Mouse (Mus musculus) midbrain, postnatal 0 days (tissue): ENCODE data around the gene Nrarp. TPM values are rescaled to one million over a fixed set of nuclear protein-coding genes. Genes with fewer than 3 reads are reported as not detected.

Source experiments
- ATAC-seq: fragments of 200-750 bp; cut with Nextera tagmentation; 2 replicates; pipeline ENCODE4 v1.8.0; 2017; ENCODE audit warnings: moderate number of reproducible peaks, mild to moderate bottlenecking, moderate TSS enrichment, moderate library complexity; ENCODE audit not compliant: low FRiP score
- DNase-seq: peaks from one replicate; pipeline ENCODE4 v3.0.0-alpha.2; 2015; ENCODE audit warnings: low spot score
- H3K27ac ChIP-seq: fragments of 300-500 bp; sonication (generic); 2 replicates; pipeline ENCODE4 v1.5.1; 2014; ENCODE audit warnings: low read depth, mild to moderate bottlenecking, low read length, mixed read lengths
- H3K27me3 ChIP-seq: fragments of 300-500 bp; sonication (generic); 2 replicates; pipeline ENCODE4 v1.6.1; 2014; ENCODE audit warnings: low read length, control low read depth, mixed read lengths; ENCODE audit not compliant: insufficient read depth
- H3K36me3 ChIP-seq: fragments of 300-500 bp; sonication (generic); 2 replicates; pipeline ENCODE4 v1.6.1; 2014; ENCODE audit warnings: low read length, control low read depth, mixed read lengths; ENCODE audit not compliant: insufficient read depth
- H3K4me1 ChIP-seq: fragments of 300-500 bp; sonication (generic); 2 replicates; pipeline ENCODE4 v1.6.1; 2014; ENCODE audit warnings: mild to moderate bottlenecking, control low read depth, antibody characterized with exemption, low read length, mixed read lengths; ENCODE audit not compliant: insufficient read depth
- H3K4me2 ChIP-seq: fragments of 300-500 bp; sonication (generic); 2 replicates; pipeline ENCODE4 v1.6.1; 2014; ENCODE audit warnings: low read depth, mild to moderate bottlenecking, low read length, mixed read lengths; ENCODE audit not compliant: poor library complexity, severe bottlenecking
- H3K4me3 ChIP-seq: fragments of 300-500 bp; sonication (generic); 2 replicates; pipeline ENCODE4 v1.5.1; 2014; ENCODE audit warnings: low read depth, mild to moderate bottlenecking, low read length, moderate library complexity
- H3K9ac ChIP-seq: fragments of 300-500 bp; sonication (generic); replicated peaks from 2 replicates; pipeline ENCODE4 v1.6.1; 2014; ENCODE audit warnings: mild to moderate bottlenecking, low read length, moderate library complexity, mixed read lengths; ENCODE audit not compliant: poor library complexity, severe bottlenecking
- H3K9me3 ChIP-seq: fragments of 300-500 bp; sonication (generic); 2 replicates; pipeline ENCODE4 v1.6.1; 2016; ENCODE audit warnings: low read length, control low read depth
- CTCF ChIP-seq: IDR thresholded peaks from 2 replicates; pipeline ENCODE4 v1.5.1; 2016; ENCODE audit warnings: antibody characterized with exemption, mild to moderate bottlenecking
- WGBS: fragments of 180-500 bp; shearing (Covaris S2); extraction: QIAGEN DNeasy Blood & Tissue Kit; methylation state at CpG from one replicate; pipeline ENCODE4 v1.1.7; 2014; 5-methylcytosine and 5-hydroxymethylcytosine counted together
- polyA plus RNA-seq: library from polyadenylated mRNA; unstranded; fragments of >200 nt; fragmentation: Nextera tagmentation; extraction: Ambion mirVana; gene quantifications from 2 replicates; pipeline ENCODE4 v1.2.1, GENCODE M21; 2015
- total RNA-seq: library from RNA; depleted of rRNA; stranded (reverse); fragments of >200 nt; gene quantifications from 2 replicates; pipeline ENCODE4 v1.2.3, GENCODE M21; 2014; rRNA removed

Nrarp gene
- total and polyA plus RNA-seq, 2 experiments from 2014 or later: 16.1 to 49.2 TPM

GRCm38 (mm10) chr2:25228995-25229530 lies 48.5 kb downstream of the Nrarp start:
- TF ChIP-seq CTCF: no peak
- H3K4me2 ChIP-seq: peak overlapping the region; percentile 4
- H3K9me3 ChIP-seq: no peaks in the 10 kb centered on the region
- H3K27me3 ChIP-seq: no peaks in the 10 kb centered on the region
- 69% methylated on average over 6 of the region's 6 CpGs for WGBS
- H3K4me1 ChIP-seq: no peaks in the 10 kb centered on the region; the same call in 1 of the 2 replicates
- H3K36me3 ChIP-seq: no peaks in the 10 kb centered on the region
- no peak for ATAC-seq
- DNase-seq: no peak
- peak overlapping the region; percentile 8; the same call in 1 of the 2 replicates for H3K27ac ChIP-seq
- H3K9ac ChIP-seq: no peak overlapping the region
- H3K4me3 ChIP-seq: no peak overlapping the region

- H3K27ac ChIP-seq: no peak overlapping the region
Observed at GRCm38 (mm10) chr2:25229582-25229981, 49.0 kb downstream of the Nrarp start.

GRCm38 (mm10) chr2:25230581-25230980 lies 50.0 kb downstream of the Nrarp start:
- Histone ChIP-seq H3K4me1 (no peaks in the 10 kb centered on the region; the same call in 1 of the 2 replicates), H3K27ac (no peak overlapping the region), H3K4me2 (no peak overlapping the region), H3K36me3 (no peaks in the 10 kb centered on the region), H3K4me3 (no peak overlapping the region), H3K9ac (no peak overlapping the region), H3K9me3 (no peaks in the 10 kb centered on the region), H3K27me3 (no peaks in the 10 kb centered on the region)
- ATAC-seq: no peak
- no peak for TF ChIP-seq CTCF
- WGBS: 90% methylated on average over 7 of the region's 7 CpGs
- no peak for DNase-seq

More at GRCm38 (mm10) chr2:25229582-25229981, 49.0 kb downstream of the Nrarp start:
- no peaks in the 10 kb centered on the region for H3K9me3 ChIP-seq
- no peak overlapping the region for H3K9ac ChIP-seq
- no peaks in the 10 kb centered on the region; the same call in 1 of the 2 replicates for H3K4me1 ChIP-seq
- WGBS: 79% methylated on average over 5 of the region's 5 CpGs
- no peak for DNase-seq
- no peak for ATAC-seq
- no peak overlapping the region for H3K4me2 ChIP-seq
- no peak overlapping the region for H3K4me3 ChIP-seq
- no peaks in the 10 kb centered on the region for H3K27me3 ChIP-seq
- H3K36me3 ChIP-seq: no peaks in the 10 kb centered on the region
- TF ChIP-seq CTCF: no peak

- Histone ChIP-seq H3K4me1 (no peaks in the 10 kb centered on the region; the same call in 1 of the 2 replicates), H3K27ac (no peak overlapping the region), H3K9ac (no peak overlapping the region), H3K4me2 (no peak overlapping the region), H3K36me3 (no peaks in the 10 kb centered on the region), H3K9me3 (no peaks in the 10 kb centered on the region), H3K4me3 (no peak overlapping the region), H3K27me3 (no peaks in the 10 kb centered on the region; the same call in 1 of the 2 replicates)
- DNase-seq: no peak
- TF ChIP-seq CTCF: no peak
- ATAC-seq: no peak
- 50% methylated on average over 12 of the region's 12 CpGs for WGBS
Observed at GRCm38 (mm10) chr2:25231038-25231437, 50.5 kb downstream of the Nrarp start.

Other genes with a start within 250 kb of the Nrarp start
Only the 30 nearest of the 33 such genes appear.
- 33.7 and 36.4 TPM in 2 replicates for gene Zmynd19, start 231.0 kb upstream of the Nrarp start, total RNA-seq
- gene Zmynd19, start 231.0 kb upstream of the Nrarp start, polyA plus RNA-seq: 21.4 TPM in 2 replicates
- gene Dph7, start 218.4 kb upstream of the Nrarp start, total RNA-seq: 37.2 and 43.8 TPM in 2 replicates
- gene Dph7, start 218.4 kb upstream of the Nrarp start, polyA plus RNA-seq: 37.1 and 39.6 TPM in 2 replicates
- 62.6 and 68.1 TPM in 2 replicates for gene Mrpl41, start 205.7 kb upstream of the Nrarp start, total RNA-seq
- gene Mrpl41, start 205.7 kb upstream of the Nrarp start, polyA plus RNA-seq: 183 and 197 TPM in 2 replicates
- gene Pnpla7, start 204.7 kb upstream of the Nrarp start, total RNA-seq: 3.6 and 6.3 TPM in 2 replicates
- 3.1 and 3.2 TPM in 2 replicates for gene Pnpla7, start 204.7 kb upstream of the Nrarp start, polyA plus RNA-seq
- 266 and 278 TPM in 2 replicates for gene Nsmf, start 126.4 kb upstream of the Nrarp start, total RNA-seq
- gene Nsmf, start 126.4 kb upstream of the Nrarp start, polyA plus RNA-seq: 182 and 187 TPM in 2 replicates
- gene Entpd8, start 100.5 kb upstream of the Nrarp start, total RNA-seq: not detected in 2 replicates
- gene Entpd8, start 100.5 kb upstream of the Nrarp start, polyA plus RNA-seq: not detected in 2 replicates
- not detected in 2 replicates for gene Noxa1, start 85.6 kb upstream of the Nrarp start, total RNA-seq
- not detected in 2 replicates for gene Noxa1, start 85.6 kb upstream of the Nrarp start, polyA plus RNA-seq
- 1.7 and 3.5 TPM in 2 replicates for gene Tor4a, start 16.1 kb downstream of the Nrarp start, total RNA-seq
- 0.98 and 1.3 TPM in 2 replicates for gene Tor4a, start 16.1 kb downstream of the Nrarp start, polyA plus RNA-seq
- 87.0 and 101 TPM in 2 replicates for gene Nelfb, start 30.7 kb downstream of the Nrarp start, total RNA-seq
- 90.4 TPM in 2 replicates for gene Nelfb, start 30.7 kb downstream of the Nrarp start, polyA plus RNA-seq
- gene Stpg3, start 33.9 kb downstream of the Nrarp start, total RNA-seq: 0.38 TPM in 1 of 2 replicates, not detected in the other
- gene Stpg3, start 33.9 kb downstream of the Nrarp start, polyA plus RNA-seq: not detected in 2 replicates
- not detected in 2 replicates for gene Fam166a, start 38.0 kb downstream of the Nrarp start, total RNA-seq
- 1.5 TPM in 1 of 2 replicates, not detected in the other for gene Fam166a, start 38.0 kb downstream of the Nrarp start, polyA plus RNA-seq
- gene Tubb4b, start 43.9 kb downstream of the Nrarp start, total RNA-seq: 547 and 625 TPM in 2 replicates
- 461 and 501 TPM in 2 replicates for gene Tubb4b, start 43.9 kb downstream of the Nrarp start, polyA plus RNA-seq
- gene Slc34a3, start 53.6 kb downstream of the Nrarp start, total RNA-seq: not detected in 2 replicates
- gene Slc34a3, start 53.6 kb downstream of the Nrarp start, polyA plus RNA-seq: not detected in 2 replicates
- gene Rnf224, start 56.0 kb downstream of the Nrarp start, total RNA-seq: 0.33 TPM in 1 of 2 replicates, not detected in the other
- not detected in 2 replicates for gene Rnf224, start 56.0 kb downstream of the Nrarp start, polyA plus RNA-seq
- 130 and 157 TPM in 2 replicates for gene Rnf208, start 61.5 kb downstream of the Nrarp start, total RNA-seq
- 240 and 253 TPM in 2 replicates for gene Rnf208, start 61.5 kb downstream of the Nrarp start, polyA plus RNA-seq
- gene Cysrt1, start 61.7 kb downstream of the Nrarp start, total RNA-seq: 1.2 TPM in 1 of 2 replicates, not detected in the other
- gene Cysrt1, start 61.7 kb downstream of the Nrarp start, polyA plus RNA-seq: 0.19 TPM in 1 of 2 replicates, not detected in the other
- gene AL732309.1, start 66.1 kb downstream of the Nrarp start, total RNA-seq: 7.3 and 12.3 TPM in 2 replicates
- gene AL732309.1, start 66.1 kb downstream of the Nrarp start, polyA plus RNA-seq: 2.4 and 3.0 TPM in 2 replicates
- gene Tmem203, start 74.7 kb downstream of the Nrarp start, total RNA-seq: 34.4 and 47.8 TPM in 2 replicates
- 20.0 and 22.7 TPM in 2 replicates for gene Tmem203, start 74.7 kb downstream of the Nrarp start, polyA plus RNA-seq
- 23.7 and 45.5 TPM in 2 replicates for gene Tprn, start 81.9 kb downstream of the Nrarp start, total RNA-seq
- 17.8 and 18.1 TPM in 2 replicates for gene Tprn, start 81.9 kb downstream of the Nrarp start, polyA plus RNA-seq
- 71.7 and 83.9 TPM in 2 replicates for gene Ssna1, start 91.7 kb downstream of the Nrarp start, total RNA-seq
- gene Ssna1, start 91.7 kb downstream of the Nrarp start, polyA plus RNA-seq: 158 and 172 TPM in 2 replicates
- gene Anapc2, start 91.7 kb downstream of the Nrarp start, total RNA-seq: 35.0 and 39.3 TPM in 2 replicates
- 103 and 107 TPM in 2 replicates for gene Anapc2, start 91.7 kb downstream of the Nrarp start, polyA plus RNA-seq
- not detected in 2 replicates for gene Tmem210, start 107.4 kb downstream of the Nrarp start, total RNA-seq
- gene Tmem210, start 107.4 kb downstream of the Nrarp start, polyA plus RNA-seq: not detected in 2 replicates
- not detected in 2 replicates for gene Lrrc26, start 109.2 kb downstream of the Nrarp start, total RNA-seq
- 0.23 and 0.26 TPM in 2 replicates for gene Lrrc26, start 109.2 kb downstream of the Nrarp start, polyA plus RNA-seq
- 120 and 146 TPM in 2 replicates for gene Grin1, start 138.4 kb downstream of the Nrarp start, total RNA-seq
- gene Grin1, start 138.4 kb downstream of the Nrarp start, polyA plus RNA-seq: 71.5 and 72.3 TPM in 2 replicates
- gene Man1b1, start 151.6 kb downstream of the Nrarp start, total RNA-seq: 58.9 and 60.0 TPM in 2 replicates
- gene Man1b1, start 151.6 kb downstream of the Nrarp start, polyA plus RNA-seq: 42.2 and 53.1 TPM in 2 replicates
- gene Dpp7, start 175.6 kb downstream of the Nrarp start, total RNA-seq: 14.9 and 20.3 TPM in 2 replicates
- 22.7 and 26.2 TPM in 2 replicates for gene Dpp7, start 175.6 kb downstream of the Nrarp start, polyA plus RNA-seq
- 7.9 and 9.9 TPM in 2 replicates for gene Uap1l1, start 184.9 kb downstream of the Nrarp start, total RNA-seq
- gene Uap1l1, start 184.9 kb downstream of the Nrarp start, polyA plus RNA-seq: 11.7 and 14.1 TPM in 2 replicates
- gene Sapcd2, start 191.6 kb downstream of the Nrarp start, total RNA-seq: 18.9 and 21.6 TPM in 2 replicates
- gene Sapcd2, start 191.6 kb downstream of the Nrarp start, polyA plus RNA-seq: 12.7 and 13.4 TPM in 2 replicates
- gene Entpd2, start 215.1 kb downstream of the Nrarp start, total RNA-seq: 4.2 and 4.4 TPM in 2 replicates
- 10.4 and 10.6 TPM in 2 replicates for gene Entpd2, start 215.1 kb downstream of the Nrarp start, polyA plus RNA-seq
- 199 and 234 TPM in 2 replicates for gene Npdc1, start 218.6 kb downstream of the Nrarp start, total RNA-seq
- 470 and 481 TPM in 2 replicates for gene Npdc1, start 218.6 kb downstream of the Nrarp start, polyA plus RNA-seq